Mouse (Mus musculus) adipose tissue, adult 10 weeks (tissue): ENCODE results near the gene Amy2a1. TPM values are rescaled to one million over a fixed set of nuclear protein-coding genes. Genes with fewer than 3 reads are reported as not detected.

ENCODE experiments used
- polyA plus RNA-seq: library from polyadenylated mRNA; stranded (reverse); fragments of 350-450 nt; fragmentation: Illumina TruSeq; extraction: RNeasy Lipid Tissue Mini Kit (QIAGEN cat#74804); gene quantifications from one replicate; pipeline ENCODE4 v1.2.3, GENCODE M21; 2014; ENCODE audit warnings: low read depth, low replicate concordance

The Amy2a1 gene
- polyA plus RNA-seq, result not detected

GRCm38 (mm10) chr3:113532328-113532727 is at the start of gene Amy2a1:
Gene Amy2a1 (minus strand): TSS chr3:113532428.

Other genes with a start within 250 kb of the Amy2a1 start
- gene Amy2a4, start 241.0 kb downstream of the Amy2a1 start, polyA plus RNA-seq, result 0.19 TPM
- gene Amy2a3, start 208.4 kb downstream of the Amy2a1 start, polyA plus RNA-seq, result 0.19 TPM
- 0.19 TPM for gene Amy2a2, start 175.8 kb downstream of the Amy2a1 start, polyA plus RNA-seq
- gene Amy1, start 74.3 kb upstream of the Amy2a1 start, polyA plus RNA-seq, result 120 TPM
- gene Rnpc3, start 97.7 kb upstream of the Amy2a1 start, polyA plus RNA-seq, result 26.4 TPM